Mouse (Mus musculus) CD4-positive naive resting alpha-beta T cell, adult 57 days (primary cell): ENCODE measurements around the gene Bag6. TPM values are rescaled to one million over a fixed set of nuclear protein-coding genes. Genes with fewer than 3 reads are reported as not detected.

Experiments
- total RNA-seq: library from RNA; stranded (reverse); gene quantifications from one replicate; pipeline ENCODE4 v1.2.4, GENCODE M21; 2023

The Bag6 gene
- total RNA-seq, 1 experiment from 2014 or later = 438 TPM

Other genes with a start within 250 kb of the Bag6 start
- 6.4 TPM for gene C2, start 236.9 kb upstream of the Bag6 start, total RNA-seq
- gene Ehmt2, start 236.7 kb upstream of the Bag6 start, total RNA-seq = 133 TPM
- not detected for gene Slc44a4, start 220.7 kb upstream of the Bag6 start, total RNA-seq
- 56.3 TPM for gene Neu1, start 203.9 kb upstream of the Bag6 start, total RNA-seq
- gene Hspa1b, start 175.9 kb upstream of the Bag6 start, total RNA-seq = 146 TPM
- not detected for gene Gm20481, start 165.3 kb upstream of the Bag6 start, total RNA-seq
- gene Hspa1a, start 163.0 kb upstream of the Bag6 start, total RNA-seq = 70.6 TPM
- gene Hspa1l, start 162.5 kb upstream of the Bag6 start, total RNA-seq = not detected
- gene Lsm2, start 153.3 kb upstream of the Bag6 start, total RNA-seq = 39.0 TPM
- 84.6 TPM for gene Vars, start 134.2 kb upstream of the Bag6 start, total RNA-seq
- 0.21 TPM for gene Vwa7, start 118.6 kb upstream of the Bag6 start, total RNA-seq
- gene Sapcd1, start 107.2 kb upstream of the Bag6 start, total RNA-seq = not detected
- 3.9 TPM for gene Msh5, start 88.4 kb upstream of the Bag6 start, total RNA-seq
- 157 TPM for gene Clic1, start 85.2 kb upstream of the Bag6 start, total RNA-seq
- gene Ddah2, start 76.1 kb upstream of the Bag6 start, total RNA-seq = 2.5 TPM
- not detected for gene Ly6g6c, start 69.8 kb upstream of the Bag6 start, total RNA-seq
- gene Mpig6b, start 69.0 kb upstream of the Bag6 start, total RNA-seq = 0.27 TPM
- not detected for gene Ly6g6e, start 58.3 kb upstream of the Bag6 start, total RNA-seq
- gene Ly6g6d, start 57.1 kb upstream of the Bag6 start, total RNA-seq = not detected
- not detected for gene Ly6g6f, start 49.6 kb upstream of the Bag6 start, total RNA-seq
- 69.9 TPM for gene Abhd16a, start 45.9 kb upstream of the Bag6 start, total RNA-seq
- gene Ly6g5c, start 26.9 kb upstream of the Bag6 start, total RNA-seq = not detected
- 0.83 TPM for gene Ly6g5b, start 19.8 kb upstream of the Bag6 start, total RNA-seq
- gene Gpank1, start 13.7 kb upstream of the Bag6 start, total RNA-seq = 27.0 TPM
- gene Csnk2b, start 13.1 kb upstream of the Bag6 start, total RNA-seq = 141 TPM
- 20.6 TPM for gene D17H6S53E, start 8.8 kb upstream of the Bag6 start, total RNA-seq
- gene Apom, start 3.1 kb upstream of the Bag6 start, total RNA-seq = not detected
- 294 TPM for gene Prrc2a, start 29.7 kb downstream of the Bag6 start, total RNA-seq
- 3.0 TPM for gene Aif1, start 40.9 kb downstream of the Bag6 start, total RNA-seq
- gene Lst1, start 53.3 kb downstream of the Bag6 start, total RNA-seq = 14.3 TPM
- 538 TPM for gene Ltb, start 59.3 kb downstream of the Bag6 start, total RNA-seq
- gene Tnf, start 66.8 kb downstream of the Bag6 start, total RNA-seq = 18.7 TPM
- gene Lta, start 70.2 kb downstream of the Bag6 start, total RNA-seq = 15.2 TPM
- gene Gm16181, start 85.7 kb downstream of the Bag6 start, total RNA-seq = not detected
- gene Atp6v1g2, start 98.5 kb downstream of the Bag6 start, total RNA-seq = 1.6 TPM
- gene Nfkbil1, start 100.6 kb downstream of the Bag6 start, total RNA-seq = 10.8 TPM
- gene Ddx39b, start 106.6 kb downstream of the Bag6 start, total RNA-seq = 474 TPM
- 2,421 TPM for gene H2-D1, start 127.6 kb downstream of the Bag6 start, total RNA-seq
- gene H2-Q1, start 185.2 kb downstream of the Bag6 start, total RNA-seq = 14.8 TPM
- 16.7 TPM for gene H2-Q2, start 207.1 kb downstream of the Bag6 start, total RNA-seq
- 511 TPM for gene H2-Q4, start 244.4 kb downstream of the Bag6 start, total RNA-seq